Mouse (Mus musculus) olfactory bulb, adult 2 months (tissue): ENCODE measurements around the gene Lmx1b.

Source experiments
- CTCF ChIP-seq: fragments of 200-500 bp; IDR thresholded peaks from 2 replicates; pipeline ENCODE4 v1.5.1; 2012; ENCODE audit warnings: low read depth, mild to moderate bottlenecking, low read length, moderate library complexity; ENCODE audit not compliant: insufficient read depth
- POLR2A ChIP-seq: fragments of 200-500 bp; IDR thresholded peaks from 2 replicates; pipeline ENCODE4 v1.6.1; 2012; ENCODE audit warnings: mild to moderate bottlenecking, low read depth, low read length, moderate library complexity; ENCODE audit not compliant: insufficient read depth

- TF ChIP-seq CTCF (no peak), POLR2A (no peak)
Observed at GRCm38 (mm10) chr2:33633237-33633636, 7.1 kb downstream of the Lmx1b start.
